Mouse (Mus musculus): Measurements from ENCODE around the gene Fam49a.

- no peak for TF ChIP-seq CTCF (IDR thresholded peaks at IDR 0.05; ENCODE audit: control insufficient read depth, insufficient read depth, insufficient replicate concordance, low read depth, low read length)
- no peak for TF ChIP-seq POLR2A (IDR thresholded peaks at IDR 0.05; ENCODE audit: control insufficient read depth, low read depth, low read length)
Measured at GRCm38 (mm10) chr12:12254139-12254538, 7.8 kb upstream of the Fam49a start.
